Mouse (Mus musculus): ENCODE measurements around the gene Slx4ip. TPM values are rescaled to one million over a fixed set of nuclear protein-coding genes. Genes with fewer than 3 reads are reported as not detected.

Slx4ip gene
- polyA plus RNA-seq, 1 experiment = 1.4 TPM

GRCm38 (mm10) chr2:137044122-137044521 lies 153.1 kb downstream of the Slx4ip start:
- no peak for DNase-seq
- Histone ChIP-seq H3K27ac (ENCODE audit: control insufficient read depth, insufficient read depth, low read length) (no peak overlapping the region), H3K4me3 (ENCODE audit: control insufficient read depth, insufficient read depth, low read length) (no peak overlapping the region), H3K36me3 (ENCODE audit: control insufficient read depth, insufficient read depth, low read length) (no peaks in the 10 kb centered on the region), H3K27me3 (ENCODE audit: control insufficient read depth, insufficient read depth, low read length) (no peaks in the 10 kb centered on the region), H3K4me1 (replicated peaks; ENCODE audit: control insufficient read depth, insufficient read depth, low read length) (no peaks in the 10 kb centered on the region)
- 90% methylated on average over 2 of the region's 2 CpGs for WGBS
- no peak for TF ChIP-seq CTCF (IDR thresholded peaks at IDR 0.05; ENCODE audit: borderline replicate concordance, control insufficient read depth, extremely low read depth, insufficient read depth, low read length, poor library complexity)
- no peak for TF ChIP-seq POLR2A (IDR thresholded peaks at IDR 0.05; ENCODE audit: control insufficient read depth, extremely low read depth, insufficient read depth, low read length, poor library complexity)

- Histone ChIP-seq H3K4me3 (ENCODE audit: control insufficient read depth, insufficient read depth, low read length) (no peak overlapping the region), H3K36me3 (ENCODE audit: control insufficient read depth, insufficient read depth, low read length) (no peaks in the 10 kb centered on the region), H3K27ac (ENCODE audit: control insufficient read depth, insufficient read depth, low read length) (no peak overlapping the region), H3K27me3 (ENCODE audit: control insufficient read depth, insufficient read depth, low read length) (no peaks in the 10 kb centered on the region), H3K4me1 (replicated peaks; ENCODE audit: control insufficient read depth, insufficient read depth, low read length) (no peaks in the 10 kb centered on the region)
- 97% methylated on average over 2 of the region's 2 CpGs for WGBS
- DNase-seq = no peak
- TF ChIP-seq CTCF (IDR thresholded peaks at IDR 0.05; ENCODE audit: borderline replicate concordance, control insufficient read depth, extremely low read depth, insufficient read depth, low read length, poor library complexity) (no peak), POLR2A (IDR thresholded peaks at IDR 0.05; ENCODE audit: control insufficient read depth, extremely low read depth, insufficient read depth, low read length, poor library complexity) (no peak)
These were observed 158.3 kb downstream of the Slx4ip start for GRCm38 (mm10) chr2:137049367-137049766.

DNA sequence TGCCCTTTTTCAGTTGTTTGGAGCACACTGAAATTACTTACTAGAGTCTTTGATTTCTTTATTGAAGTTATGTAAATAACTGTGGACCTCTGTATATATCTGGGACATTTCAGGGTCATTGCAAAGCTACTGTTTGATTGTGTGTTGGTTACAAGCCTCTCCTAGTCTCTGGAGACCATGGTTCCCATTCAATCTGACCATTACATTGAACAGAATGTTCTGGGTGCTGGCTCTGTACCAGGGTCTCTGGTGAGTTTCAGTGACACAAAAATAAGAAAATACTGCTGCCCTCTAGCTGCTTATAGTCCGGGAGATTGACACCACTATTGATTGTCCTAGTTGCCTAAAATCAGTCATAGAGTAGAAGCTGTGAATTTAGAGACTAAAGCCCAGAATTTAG lies 158.9 kb downstream of the Slx4ip start:
- Histone ChIP-seq H3K4me1 (replicated peaks; ENCODE audit: control insufficient read depth, insufficient read depth, low read length) (no peaks in the 10 kb centered on the region), H3K36me3 (ENCODE audit: control insufficient read depth, insufficient read depth, low read length) (no peaks in the 10 kb centered on the region), H3K27ac (ENCODE audit: control insufficient read depth, insufficient read depth, low read length) (no peak overlapping the region), H3K27me3 (ENCODE audit: control insufficient read depth, insufficient read depth, low read length) (no peaks in the 10 kb centered on the region), H3K4me3 (ENCODE audit: control insufficient read depth, insufficient read depth, low read length) (no peak overlapping the region)
- 91% methylated on average over 1 of the region's 1 CpGs for WGBS
- DNase-seq = no peak
- no peak for TF ChIP-seq CTCF (IDR thresholded peaks at IDR 0.05; ENCODE audit: borderline replicate concordance, control insufficient read depth, extremely low read depth, insufficient read depth, low read length, poor library complexity)
- no peak for TF ChIP-seq POLR2A (IDR thresholded peaks at IDR 0.05; ENCODE audit: control insufficient read depth, extremely low read depth, insufficient read depth, low read length, poor library complexity)

- no peak overlapping the region for H3K4me3 ChIP-seq (ENCODE audit: control insufficient read depth, insufficient read depth, low read length)
- 98% methylated on average over 1 of the region's 1 CpGs for WGBS
- no peaks in the 10 kb centered on the region for H3K36me3 ChIP-seq (ENCODE audit: control insufficient read depth, insufficient read depth, low read length)
- DNase-seq = no peak
- no peak overlapping the region for H3K27ac ChIP-seq (ENCODE audit: control insufficient read depth, insufficient read depth, low read length)
- TF ChIP-seq POLR2A (IDR thresholded peaks at IDR 0.05; ENCODE audit: control insufficient read depth, extremely low read depth, insufficient read depth, low read length, poor library complexity) (no peak), CTCF (IDR thresholded peaks at IDR 0.05; ENCODE audit: borderline replicate concordance, control insufficient read depth, extremely low read depth, insufficient read depth, low read length, poor library complexity) (no peak)
- no peaks in the 10 kb centered on the region for H3K27me3 ChIP-seq (ENCODE audit: control insufficient read depth, insufficient read depth, low read length)
- no peaks in the 10 kb centered on the region for H3K4me1 ChIP-seq (replicated peaks; ENCODE audit: control insufficient read depth, insufficient read depth, low read length)
These were observed 172.8 kb downstream of the Slx4ip start for GRCm38 (mm10) chr2:137063829-137064228.

- no peaks in the 10 kb centered on the region for H3K4me1 ChIP-seq (replicated peaks; ENCODE audit: control insufficient read depth, insufficient read depth, low read length)
- H3K4me3 ChIP-seq (ENCODE audit: control insufficient read depth, insufficient read depth, low read length) = no peak overlapping the region
- DNase-seq = no peak
- H3K36me3 ChIP-seq (ENCODE audit: control insufficient read depth, insufficient read depth, low read length) = no peaks in the 10 kb centered on the region
- WGBS = over 99% methylated on average over 3 of the region's 3 CpGs
- TF ChIP-seq CTCF (IDR thresholded peaks at IDR 0.05; ENCODE audit: borderline replicate concordance, control insufficient read depth, extremely low read depth, insufficient read depth, low read length, poor library complexity) (no peak), POLR2A (IDR thresholded peaks at IDR 0.05; ENCODE audit: control insufficient read depth, extremely low read depth, insufficient read depth, low read length, poor library complexity) (no peak)
- H3K27ac ChIP-seq (ENCODE audit: control insufficient read depth, insufficient read depth, low read length) = no peak overlapping the region
- no peaks in the 10 kb centered on the region for H3K27me3 ChIP-seq (ENCODE audit: control insufficient read depth, insufficient read depth, low read length)
These were observed 173.5 kb downstream of the Slx4ip start for GRCm38 (mm10) chr2:137064513-137064912.

- Histone ChIP-seq H3K27ac (ENCODE audit: control insufficient read depth, insufficient read depth, low read length) (no peak overlapping the region), H3K4me3 (ENCODE audit: control insufficient read depth, insufficient read depth, low read length) (no peak overlapping the region), H3K27me3 (ENCODE audit: control insufficient read depth, insufficient read depth, low read length) (no peaks in the 10 kb centered on the region), H3K4me1 (replicated peaks; ENCODE audit: control insufficient read depth, insufficient read depth, low read length) (no peaks in the 10 kb centered on the region), H3K36me3 (ENCODE audit: control insufficient read depth, insufficient read depth, low read length) (no peaks in the 10 kb centered on the region)
- DNase-seq = no peak
- no peak for TF ChIP-seq CTCF (IDR thresholded peaks at IDR 0.05; ENCODE audit: borderline replicate concordance, control insufficient read depth, extremely low read depth, insufficient read depth, low read length, poor library complexity)
- TF ChIP-seq POLR2A (IDR thresholded peaks at IDR 0.05; ENCODE audit: control insufficient read depth, extremely low read depth, insufficient read depth, low read length, poor library complexity) = no peak
- WGBS = 95% methylated on average over 10 of the region's 10 CpGs
These were observed 176.6 kb downstream of the Slx4ip start for GRCm38 (mm10) chr2:137067479-137068110.

Measured in thymus, adult 2 months (tissue).